Mouse (Mus musculus): Measurements from ENCODE around the gene Rpl36a.

GRCm38 (mm10) chrX:134600659-134601379, 15.4 kb downstream of the Rpl36a start, which contains the start of the genes Gla and Hnrnph2:
- TF ChIP-seq TAL1 (IDR thresholded peaks at IDR 0.05; ENCODE audit: low read length) (no peak), GATA1 (IDR thresholded peaks at IDR 0.05; ENCODE audit: low read length) (peak; percentile 40)
